Mouse (Mus musculus): ENCODE measurements around the gene Nfkbib. TPM values are rescaled to one million over a fixed set of nuclear protein-coding genes. Genes with fewer than 3 reads are reported as not detected.

The Nfkbib gene
- polyA plus RNA-seq, 1 experiment: 37.9 TPM

GRCm38 (mm10) chr7:28766910-28767309 lies 402 bp downstream of the Nfkbib start:
- no peaks in the 10 kb centered on the region for H3K27me3 ChIP-seq (replicated peaks; ENCODE audit: control insufficient read depth, insufficient read depth, low read length)
- H3K27ac ChIP-seq (ENCODE audit: insufficient read depth, low read depth, low read length): no peak overlapping the region
- TF ChIP-seq POLR2A (IDR thresholded peaks at IDR 0.05; ENCODE audit: low read depth, low read length): no peak
- TF ChIP-seq CTCF (conservative IDR thresholded peaks at IDR 0.05; ENCODE audit: insufficient read depth, insufficient read length, low read depth, low read length): no peak
- 3% methylated on average over 14 of the region's 14 CpGs for WGBS
- H3K4me3 ChIP-seq (ENCODE audit: insufficient read depth, low read depth, low read length): peak overlapping the region; percentile 81
- H3K36me3 ChIP-seq (ENCODE audit: control insufficient read depth, insufficient read depth, low read length): no peaks in the 10 kb centered on the region
- DNase-seq: no peak
- peaks cover 10% of the 10 kb centered on the region; the same call in 1 of the 2 replicates for H3K4me1 ChIP-seq (ENCODE audit: control insufficient read depth, insufficient read depth, low read length)

DNA sequence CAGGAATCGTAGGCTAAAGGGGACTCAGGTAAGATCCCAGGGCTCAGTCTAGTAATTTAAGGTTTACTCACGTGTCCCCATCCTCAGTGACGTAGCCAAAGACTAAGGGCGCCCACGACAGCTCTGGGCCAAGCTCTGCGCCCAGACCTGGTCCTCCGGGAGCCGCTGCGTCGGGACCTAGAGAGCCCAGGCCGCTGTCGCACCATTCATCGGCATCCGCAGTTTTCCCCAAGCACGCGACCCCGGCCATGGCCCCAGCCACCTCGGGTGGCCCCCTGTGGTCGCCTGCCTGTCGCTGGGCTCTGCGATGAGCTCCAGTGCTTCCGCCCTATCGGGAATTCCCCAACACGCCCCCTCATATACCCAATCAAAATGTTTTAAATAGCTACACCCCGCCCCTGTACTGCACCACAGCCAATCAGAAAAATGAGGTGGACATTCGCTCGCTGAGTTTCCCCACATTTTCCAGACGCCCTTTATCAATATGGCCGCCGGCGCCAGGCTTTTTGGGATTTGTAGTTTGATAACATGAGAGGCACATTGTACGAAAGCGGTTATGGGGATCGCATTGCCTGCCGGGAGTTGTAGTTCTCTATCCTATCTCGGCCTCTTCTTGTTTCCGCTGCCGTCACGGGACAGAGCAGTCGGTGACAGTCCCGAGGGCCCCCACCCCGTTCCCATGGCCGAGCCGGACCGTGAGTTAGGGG lies 986 bp downstream of the Nfkbib start, which contains the start of gene Sirt2:
Gene Sirt2, plus strand, starts transcription at position 563 of the 707 bp plus-strand sequence.
- TF ChIP-seq CTCF (conservative IDR thresholded peaks at IDR 0.05; ENCODE audit: insufficient read depth, insufficient read length, low read depth, low read length): no peak
- TF ChIP-seq POLR2A (IDR thresholded peaks at IDR 0.05; ENCODE audit: low read depth, low read length): peak; percentile 11
- H3K27me3 ChIP-seq (replicated peaks; ENCODE audit: control insufficient read depth, insufficient read depth, low read length): no peaks in the 10 kb centered on the region
- WGBS: under 1% methylated on average over 45 of the region's 45 CpGs
- DNase-seq: peak; percentile 100
- H3K27ac ChIP-seq (ENCODE audit: insufficient read depth, low read depth, low read length): peak within 1 kb of the TSS; percentile 69
- H3K36me3 ChIP-seq (ENCODE audit: control insufficient read depth, insufficient read depth, low read length): no peaks in the 10 kb centered on the region
- peaks cover 10% of the 10 kb centered on the region; the same call in 1 of the 2 replicates for H3K4me1 ChIP-seq (ENCODE audit: control insufficient read depth, insufficient read depth, low read length)
- H3K4me3 ChIP-seq (ENCODE audit: insufficient read depth, low read depth, low read length): peak within 1 kb of the TSS; percentile 98

DNA sequence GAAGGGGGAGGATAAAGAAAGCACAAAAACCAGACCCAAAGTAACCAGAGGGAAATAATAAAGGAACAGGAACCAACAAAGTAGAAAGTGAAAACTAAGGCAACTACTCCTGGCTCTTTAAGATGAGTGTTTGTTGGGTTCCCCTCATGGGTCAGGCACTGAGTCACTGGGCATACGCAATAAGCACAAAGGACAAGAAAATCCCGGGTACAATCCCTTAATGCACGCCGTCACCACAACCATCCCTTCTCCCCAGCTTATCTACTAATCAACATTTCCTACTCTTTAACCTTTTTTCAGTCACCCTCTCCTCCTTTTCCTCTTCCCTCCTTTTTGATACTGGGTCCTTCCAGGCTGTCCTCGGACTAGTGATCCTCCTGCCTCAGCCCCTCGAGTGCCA lies 2.1 kb downstream of the Nfkbib start:
- no peak for DNase-seq
- no peak overlapping the region for H3K27ac ChIP-seq (ENCODE audit: insufficient read depth, low read depth, low read length)
- WGBS: 82% methylated on average over 6 of the region's 6 CpGs
- TF ChIP-seq POLR2A (IDR thresholded peaks at IDR 0.05; ENCODE audit: low read depth, low read length) (no peak), CTCF (conservative IDR thresholded peaks at IDR 0.05; ENCODE audit: insufficient read depth, insufficient read length, low read depth, low read length) (no peak)
- H3K27me3 ChIP-seq (replicated peaks; ENCODE audit: control insufficient read depth, insufficient read depth, low read length): no peaks in the 10 kb centered on the region
- no peak overlapping the region for H3K4me3 ChIP-seq (ENCODE audit: insufficient read depth, low read depth, low read length)
- peaks cover 10% of the 10 kb centered on the region; the same call in 1 of the 2 replicates for H3K4me1 ChIP-seq (ENCODE audit: control insufficient read depth, insufficient read depth, low read length)
- H3K36me3 ChIP-seq (ENCODE audit: control insufficient read depth, insufficient read depth, low read length): no peaks in the 10 kb centered on the region

GRCm38 (mm10) chr7:28761907-28762306 lies 5.4 kb downstream of the Nfkbib start:
- Histone ChIP-seq H3K27me3 (replicated peaks; ENCODE audit: control insufficient read depth, insufficient read depth, low read length) (no peaks in the 10 kb centered on the region), H3K27ac (ENCODE audit: insufficient read depth, low read depth, low read length) (no peak overlapping the region), H3K4me1 (ENCODE audit: control insufficient read depth, insufficient read depth, low read length) (peaks cover 5% of the 10 kb centered on the region; the same call in 1 of the 2 replicates), H3K4me3 (ENCODE audit: insufficient read depth, low read depth, low read length) (no peak overlapping the region), H3K36me3 (ENCODE audit: control insufficient read depth, insufficient read depth, low read length) (peaks cover 2% of the 10 kb centered on the region)
- 67% methylated on average over 9 of the region's 9 CpGs for WGBS
- TF ChIP-seq POLR2A (IDR thresholded peaks at IDR 0.05; ENCODE audit: low read depth, low read length) (no peak), CTCF (conservative IDR thresholded peaks at IDR 0.05; ENCODE audit: insufficient read depth, insufficient read length, low read depth, low read length) (no peak)
- peak; percentile 58 for DNase-seq

DNA sequence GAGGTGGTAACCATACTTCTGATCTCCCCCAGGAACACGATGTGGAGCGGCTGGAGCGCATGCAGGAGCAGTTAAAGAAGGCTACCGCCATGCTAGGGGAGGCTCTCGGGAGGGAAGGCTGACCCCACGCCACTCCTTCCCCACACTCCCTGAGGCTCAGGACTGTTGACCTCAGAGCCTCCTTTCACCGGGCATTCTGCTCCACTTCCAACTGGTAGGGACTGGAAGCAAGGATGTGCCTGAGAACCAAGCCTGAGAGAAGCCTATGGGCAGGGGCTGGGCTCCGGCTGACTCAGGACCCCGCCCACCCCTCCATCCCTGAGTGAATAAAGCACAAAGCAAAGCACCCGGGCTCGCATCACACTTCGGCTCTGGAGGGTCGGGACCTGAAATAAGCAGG lies 8.7 kb downstream of the Nfkbib start:
- no peaks in the 10 kb centered on the region for H3K4me1 ChIP-seq (ENCODE audit: control insufficient read depth, insufficient read depth, low read length)
- no peaks in the 10 kb centered on the region for H3K27me3 ChIP-seq (replicated peaks; ENCODE audit: control insufficient read depth, insufficient read depth, low read length)
- no peak overlapping the region for H3K27ac ChIP-seq (ENCODE audit: insufficient read depth, low read depth, low read length)
- peaks cover 2% of the 10 kb centered on the region for H3K36me3 ChIP-seq (ENCODE audit: control insufficient read depth, insufficient read depth, low read length)
- no peak overlapping the region for H3K4me3 ChIP-seq (ENCODE audit: insufficient read depth, low read depth, low read length)
- 87% methylated on average over 13 of the region's 13 CpGs for WGBS
- TF ChIP-seq POLR2A (IDR thresholded peaks at IDR 0.05; ENCODE audit: low read depth, low read length) (no peak), CTCF (conservative IDR thresholded peaks at IDR 0.05; ENCODE audit: insufficient read depth, insufficient read length, low read depth, low read length) (no peak)
- DNase-seq: no peak

GRCm38 (mm10) chr7:28756079-28756478 lies 11.2 kb downstream of the Nfkbib start, which contains the start of gene Ccer2:
Gene Ccer2, plus strand, starts transcription at chr7:28756174.
- peaks cover 2% of the 10 kb centered on the region for H3K36me3 ChIP-seq (ENCODE audit: control insufficient read depth, insufficient read depth, low read length)
- H3K27ac ChIP-seq (ENCODE audit: insufficient read depth, low read depth, low read length): no peak within 1 kb of the TSS
- 2% methylated on average over 17 of the region's 17 CpGs for WGBS
- H3K4me1 ChIP-seq (ENCODE audit: control insufficient read depth, insufficient read depth, low read length): no peaks in the 10 kb centered on the region
- no peak for TF ChIP-seq CTCF (conservative IDR thresholded peaks at IDR 0.05; ENCODE audit: insufficient read depth, insufficient read length, low read depth, low read length)
- no peak for TF ChIP-seq POLR2A (IDR thresholded peaks at IDR 0.05; ENCODE audit: low read depth, low read length)
- H3K27me3 ChIP-seq (replicated peaks; ENCODE audit: control insufficient read depth, insufficient read depth, low read length): no peaks in the 10 kb centered on the region
- DNase-seq: no peak
- no peak within 1 kb of the TSS for H3K4me3 ChIP-seq (ENCODE audit: insufficient read depth, low read depth, low read length)

DNA sequence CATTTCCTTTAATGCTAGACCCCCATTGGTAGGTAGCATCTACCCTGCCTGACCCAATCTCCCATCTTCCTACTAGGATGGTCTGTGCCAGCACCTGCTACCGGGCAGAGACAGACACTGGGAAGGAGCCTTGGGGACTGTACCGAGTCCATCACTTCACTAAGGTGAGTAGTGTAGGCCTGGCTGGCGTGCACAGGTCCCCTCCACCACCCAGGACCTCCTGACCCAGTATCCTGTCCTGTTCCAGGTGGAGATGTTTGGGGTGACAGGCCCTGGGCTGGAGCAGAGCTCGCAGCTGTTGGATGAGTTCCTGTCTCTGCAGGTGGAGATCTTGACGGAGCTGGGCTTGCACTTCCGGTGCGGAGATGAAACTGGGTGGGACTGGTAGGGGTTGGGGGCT lies 17.4 kb downstream of the Nfkbib start:
- no peak for TF ChIP-seq POLR2A (IDR thresholded peaks at IDR 0.05; ENCODE audit: low read depth, low read length)
- no peak for TF ChIP-seq CTCF (conservative IDR thresholded peaks at IDR 0.05; ENCODE audit: insufficient read depth, insufficient read length, low read depth, low read length)
- no peak for DNase-seq
- no peaks in the 10 kb centered on the region for H3K4me1 ChIP-seq (ENCODE audit: control insufficient read depth, insufficient read depth, low read length)
- no peaks in the 10 kb centered on the region for H3K36me3 ChIP-seq (ENCODE audit: control insufficient read depth, insufficient read depth, low read length)
- no peak overlapping the region for H3K27ac ChIP-seq (ENCODE audit: insufficient read depth, low read depth, low read length)
- no peak overlapping the region for H3K4me3 ChIP-seq (ENCODE audit: insufficient read depth, low read depth, low read length)
- WGBS: 94% methylated on average over 7 of the region's 7 CpGs
- H3K27me3 ChIP-seq (replicated peaks; ENCODE audit: control insufficient read depth, insufficient read depth, low read length): no peaks in the 10 kb centered on the region
